Mouse (Mus musculus) layer of hippocampus, adult 2 months (tissue): Measurements from ENCODE around the gene Tnks1bp1. TPM values are rescaled to one million over a fixed set of nuclear protein-coding genes. Genes with fewer than 3 reads are reported as not detected.
A peak's percentile ranks its signal among the peaks of the same experiment; 100 is the strongest.

ENCODE experiments used
- DNase-seq, 2 experiments: peaks; one replicate each; pipeline ENCODE4 v3.0.0; 2022; ENCODE audit warnings: low spot score in 2 of 2
- H3K27ac ChIP-seq: fragments of 200-600 bp; 2 replicates; pipeline ENCODE4 v1.8.1; 2022
- H3K4me3 ChIP-seq: fragments of 200-600 bp; 2 replicates; pipeline ENCODE4 v1.8.1; 2022; ENCODE audit warnings: mild to moderate bottlenecking
- CTCF ChIP-seq: fragments of 200-600 bp; conservative IDR thresholded peaks from 2 replicates; pipeline ENCODE4 v1.8.1; 2022; ENCODE audit warnings: antibody characterized with exemption, mild to moderate bottlenecking, moderate library complexity
- long read RNA-seq, 2 experiments: library from polyadenylated mRNA; stranded (forward); transcript quantifications; one replicate each; pipeline ENCODE4 v2.0.0; 2021; ENCODE audit warnings: borderline mapping rate in 2 of 2
- total RNA-seq, 2 experiments: library from RNA; stranded (reverse); gene quantifications; 2 replicates each; pipeline ENCODE4 v1.2.3; 2021

Tnks1bp1 gene
- total RNA-seq: 100 to 1,000 TPM; 166 to 182 TPM
- long read RNA-seq, experiment 1, full-length matches to known transcripts: 1 of 31 reads
- long read RNA-seq, experiment 1, partial matches to known transcripts: 16 of 31 reads
- long read RNA-seq, experiment 1, other reads (novel, unspliced or antisense): 14 of 31 reads
- long read RNA-seq, experiment 2, full-length matches to known transcripts: 2 of 30 reads
- long read RNA-seq, experiment 2, partial matches to known transcripts: 18 of 30 reads
- long read RNA-seq, experiment 2, other reads (novel, unspliced or antisense): 10 of 30 reads

GRCm38 (mm10) chr2:85047596-85048167, at the start of gene Tnks1bp1:
TSS of gene Tnks1bp1 (plus strand) at chr2:85048022.
- peak within 1 kb of the TSS; percentile 75 for H3K4me3 ChIP-seq
- DNase-seq: peak; percentile 95 to 96
- H3K27ac ChIP-seq: peak within 1 kb of the TSS; percentile 94
- TF ChIP-seq CTCF: no peak

DNA sequence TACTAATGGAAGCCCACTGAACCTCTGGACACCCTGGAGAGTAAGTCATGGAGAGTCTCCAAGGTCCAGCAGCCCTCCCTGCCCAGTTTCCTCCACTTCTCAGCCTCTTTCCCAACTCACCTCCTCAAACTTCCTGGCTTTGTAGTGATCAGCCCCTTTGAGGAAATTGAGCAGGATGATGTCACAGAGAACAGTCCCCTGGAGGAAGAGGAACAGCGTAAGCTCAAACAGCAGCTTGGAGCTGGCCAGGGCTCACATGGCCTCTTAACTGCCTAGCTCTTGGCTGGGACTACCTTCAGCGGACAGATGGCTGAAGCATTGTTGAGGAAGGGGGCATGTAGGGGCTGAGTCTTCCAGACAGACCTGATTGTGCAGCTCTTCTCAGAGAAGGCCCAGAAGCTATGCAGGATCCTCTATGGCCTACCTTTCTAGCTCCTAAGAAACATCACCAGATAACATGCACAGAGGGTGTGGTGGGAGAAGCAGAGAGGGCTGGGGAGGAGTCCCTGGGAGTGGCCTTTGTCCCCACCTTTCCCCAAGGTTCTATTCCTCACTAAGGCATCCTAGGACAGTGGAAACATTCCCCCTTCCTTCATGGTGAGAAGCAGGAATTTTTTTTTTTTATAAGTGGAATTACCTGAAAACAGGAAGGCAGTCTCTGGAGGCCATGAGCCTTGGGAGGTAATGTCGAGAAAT, 48.2 kb upstream of the Tnks1bp1 start:
- TF ChIP-seq CTCF: no peak
- no peak for DNase-seq
- Histone ChIP-seq H3K27ac (no peak overlapping the region), H3K4me3 (no peak overlapping the region)

- Histone ChIP-seq H3K4me3 (no peak overlapping the region), H3K27ac (no peak overlapping the region)
- DNase-seq: no peak
- no peak for TF ChIP-seq CTCF
These were observed 46.3 kb upstream of the Tnks1bp1 start for GRCm38 (mm10) chr2:85001497-85001896.

GRCm38 (mm10) chr2:85002575-85002974, 45.2 kb upstream of the Tnks1bp1 start:
- TF ChIP-seq CTCF: no peak
- DNase-seq: no peak
- H3K27ac ChIP-seq: no peak overlapping the region
- no peak overlapping the region for H3K4me3 ChIP-seq

- peak in 1 of 2 experiments; percentile 51 for DNase-seq
- Histone ChIP-seq H3K4me3 (no peak overlapping the region), H3K27ac (no peak overlapping the region)
- TF ChIP-seq CTCF: no peak
These were observed 43.5 kb upstream of the Tnks1bp1 start for GRCm38 (mm10) chr2:85004341-85004740.

GRCm38 (mm10) chr2:85006600-85006999, 41.2 kb upstream of the Tnks1bp1 start:
- TF ChIP-seq CTCF: no peak
- Histone ChIP-seq H3K27ac (no peak overlapping the region), H3K4me3 (no peak overlapping the region)
- DNase-seq: no peak

- peak; percentile 87 for TF ChIP-seq CTCF
- no peak for DNase-seq
- no peak overlapping the region for H3K27ac ChIP-seq
- no peak overlapping the region for H3K4me3 ChIP-seq
These were observed 40.1 kb upstream of the Tnks1bp1 start for GRCm38 (mm10) chr2:85007729-85008128.

DNA sequence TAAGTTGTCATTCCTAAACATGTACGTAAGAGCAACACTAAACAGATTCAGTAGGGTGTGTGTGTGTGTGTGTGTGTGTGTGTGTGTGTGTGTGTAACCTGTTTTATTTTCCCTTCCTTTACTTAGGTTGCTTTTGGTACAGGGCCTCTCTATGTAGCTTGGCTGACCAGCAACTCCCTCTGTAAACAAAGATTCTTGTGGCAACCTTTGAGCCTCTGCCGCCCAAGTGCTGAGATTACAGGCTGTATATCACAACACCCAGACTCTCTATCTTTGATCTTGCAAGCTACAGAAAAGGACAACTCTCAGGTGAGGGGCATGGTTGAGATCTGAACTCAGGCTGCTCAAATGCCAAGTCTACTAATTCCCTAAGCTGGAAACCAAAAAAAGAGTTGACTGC, 38.6 kb upstream of the Tnks1bp1 start:
- Histone ChIP-seq H3K4me3 (no peak overlapping the region), H3K27ac (no peak overlapping the region)
- DNase-seq: no peak
- no peak for TF ChIP-seq CTCF

GRCm38 (mm10) chr2:85011906-85012604, 35.8 kb upstream of the Tnks1bp1 start:
- DNase-seq: no peak
- Histone ChIP-seq H3K4me3 (no peak overlapping the region), H3K27ac (peak overlapping the region; percentile 58)
- no peak for TF ChIP-seq CTCF

- no peak overlapping the region for H3K27ac ChIP-seq
- TF ChIP-seq CTCF: no peak
- no peak overlapping the region for H3K4me3 ChIP-seq
- no peak for DNase-seq
These were observed 35.1 kb upstream of the Tnks1bp1 start for GRCm38 (mm10) chr2:85012679-85013078.

- peak; percentile 59 for TF ChIP-seq CTCF
- Histone ChIP-seq H3K27ac (peak overlapping the region; percentile 72), H3K4me3 (no peak overlapping the region)
- no peak for DNase-seq
These were observed 33.8 kb upstream of the Tnks1bp1 start for GRCm38 (mm10) chr2:85013826-85014587.

DNA sequence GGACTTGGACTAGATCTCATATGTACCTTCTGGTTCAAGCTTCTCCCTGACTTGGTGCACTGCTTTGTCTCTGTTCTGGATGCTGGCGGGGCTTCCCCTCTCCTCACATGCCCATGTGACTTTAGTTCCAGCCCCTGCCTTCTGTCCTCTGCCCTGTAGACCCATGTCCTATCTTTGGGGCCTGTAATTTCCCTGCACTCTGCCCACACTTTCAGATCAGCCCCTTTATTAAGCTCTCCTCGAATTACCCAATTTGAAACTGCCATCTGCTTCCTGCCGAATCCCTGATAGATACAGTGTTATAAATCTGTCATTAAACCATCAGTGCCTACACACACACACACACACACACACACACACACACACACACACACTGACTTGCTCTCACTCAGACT, 33.2 kb upstream of the Tnks1bp1 start:
- no peak for TF ChIP-seq CTCF
- DNase-seq: peak; percentile 52 to 63

More for the DNA sequence above, 33.2 kb upstream of the Tnks1bp1 start:
- Histone ChIP-seq H3K27ac (peak overlapping the region; percentile 72), H3K4me3 (no peak overlapping the region)
